Mouse (Mus musculus) stomach, postnatal 0 days (tissue): ENCODE data around the gene Hist1h2ba. TPM values are rescaled to one million over a fixed set of nuclear protein-coding genes. Genes with fewer than 3 reads are reported as not detected.
A peak's percentile ranks its signal among the peaks of the same experiment; 100 is the strongest.

ENCODE experiments used
- ATAC-seq: fragments of 200-750 bp; cut with Nextera tagmentation; 2 replicates; pipeline ENCODE4 v1.8.0; 2017; ENCODE audit not compliant: low FRiP score, low TSS enrichment
- DNase-seq: peaks from one replicate; pipeline ENCODE4 v3.0.0-alpha.2; 2016; ENCODE audit warnings: low spot score
- H3K27ac ChIP-seq: fragments of 300-500 bp; sonication (generic); replicated peaks from 2 replicates; pipeline ENCODE4 v1.5.1; 2014; ENCODE audit warnings: mild to moderate bottlenecking, control low read depth
- H3K27me3 ChIP-seq: fragments of 300-500 bp; sonication (generic); 2 replicates; pipeline ENCODE4 v1.6.1; 2014; ENCODE audit warnings: low read length; ENCODE audit not compliant: control insufficient read depth, insufficient read depth
- H3K36me3 ChIP-seq: fragments of 300-500 bp; sonication (generic); 2 replicates; pipeline ENCODE4 v1.6.1; 2014; ENCODE audit warnings: low read length, mixed read lengths; ENCODE audit not compliant: control insufficient read depth, insufficient read depth
- H3K4me1 ChIP-seq: fragments of 300-500 bp; sonication (generic); replicated peaks from 2 replicates; pipeline ENCODE4 v1.6.1; 2014; ENCODE audit warnings: antibody characterized with exemption; ENCODE audit not compliant: control insufficient read depth, insufficient read depth
- H3K4me2 ChIP-seq: fragments of 300-500 bp; sonication (generic); replicated peaks from 2 replicates; pipeline ENCODE4 v1.6.1; 2014; ENCODE audit warnings: low read depth, mild to moderate bottlenecking, control low read depth, moderate library complexity
- H3K4me3 ChIP-seq: fragments of 300-500 bp; sonication (generic); 2 replicates; pipeline ENCODE4 v1.5.1; 2014; ENCODE audit warnings: low read depth, low read length, control low read depth
- H3K9ac ChIP-seq: fragments of 300-500 bp; sonication (generic); 2 replicates; pipeline ENCODE4 v1.6.1; 2014; ENCODE audit warnings: mild to moderate bottlenecking, low read length, control low read depth, mixed read lengths
- H3K9me3 ChIP-seq: fragments of 300-500 bp; sonication (generic); 2 replicates; pipeline ENCODE4 v1.6.1; 2016; ENCODE audit warnings: low read length; ENCODE audit not compliant: control insufficient read depth
- CTCF ChIP-seq: IDR thresholded peaks from 2 replicates; pipeline ENCODE4 v1.5.1; 2016; ENCODE audit warnings: antibody characterized with exemption, low read depth, mild to moderate bottlenecking, moderate library complexity
- EP300 ChIP-seq: optimal IDR thresholded peaks from 2 replicates; pipeline ENCODE3; 2016; ENCODE audit warnings: antibody characterized with exemption
- WGBS: fragments of 180-500 bp; shearing (Covaris S2); extraction: QIAGEN DNeasy Blood & Tissue Kit; methylation state at CpG from one replicate; pipeline ENCODE4 v1.1.7; 2014; 5-methylcytosine and 5-hydroxymethylcytosine counted together
- polyA plus RNA-seq: library from polyadenylated mRNA; unstranded; fragments of >200 nt; fragmentation: Nextera tagmentation; extraction: Ambion mirVana; gene quantifications from 2 replicates; pipeline ENCODE4 v1.2.1, GENCODE M21; 2015

Gene Hist1h2ba
- polyA plus RNA-seq, 1 experiment from 2014 or later: not detected

DNA sequence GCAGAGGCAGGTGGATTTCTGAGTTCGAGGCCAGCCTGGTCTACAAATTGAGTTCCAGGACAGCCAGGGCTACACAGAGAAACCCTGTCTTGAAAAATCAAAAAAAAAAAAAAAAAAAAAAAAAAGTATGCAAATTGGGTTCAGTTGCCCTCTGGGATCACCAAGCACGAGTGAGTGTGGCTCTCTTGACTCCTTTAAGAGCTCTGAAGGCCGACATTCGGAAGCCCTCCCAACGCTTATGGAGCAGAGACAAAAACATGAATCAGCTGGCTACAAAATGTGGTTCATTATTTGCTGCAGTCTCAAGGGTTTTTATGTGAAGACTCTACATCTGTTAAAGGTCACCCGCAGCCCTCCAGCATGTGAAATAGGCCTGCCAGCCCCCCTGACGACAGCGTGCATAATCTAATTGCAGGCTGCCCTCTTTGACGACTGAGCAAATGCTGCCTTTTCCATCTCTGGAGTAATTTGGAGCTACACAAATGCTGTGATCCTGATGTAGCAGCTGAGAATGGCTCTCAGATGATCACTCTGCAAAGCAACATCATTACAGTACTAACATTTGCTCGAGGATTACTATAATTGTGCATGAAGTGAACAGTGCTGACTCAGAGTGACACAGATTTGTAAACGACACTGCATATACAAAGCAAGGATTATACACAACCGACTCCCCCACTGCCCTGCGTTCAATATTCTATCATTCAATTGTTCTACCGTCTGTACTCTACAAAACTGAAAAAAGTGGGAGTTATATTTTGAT lies 15.7 kb upstream of the Hist1h2ba start:
- H3K4me3 ChIP-seq: no peak overlapping the region
- no peak overlapping the region for H3K4me2 ChIP-seq
- no peaks in the 10 kb centered on the region for H3K27me3 ChIP-seq
- DNase-seq (no peak), ATAC-seq (no peak)
- H3K36me3 ChIP-seq: no peaks in the 10 kb centered on the region
- H3K27ac ChIP-seq: no peak overlapping the region
- no peaks in the 10 kb centered on the region for H3K9me3 ChIP-seq
- no peaks in the 10 kb centered on the region for H3K4me1 ChIP-seq
- H3K9ac ChIP-seq: no peak overlapping the region
- 55% methylated on average over 14 of the region's 14 CpGs for WGBS
- TF ChIP-seq CTCF (no peak), EP300 (no peak)

DNA sequence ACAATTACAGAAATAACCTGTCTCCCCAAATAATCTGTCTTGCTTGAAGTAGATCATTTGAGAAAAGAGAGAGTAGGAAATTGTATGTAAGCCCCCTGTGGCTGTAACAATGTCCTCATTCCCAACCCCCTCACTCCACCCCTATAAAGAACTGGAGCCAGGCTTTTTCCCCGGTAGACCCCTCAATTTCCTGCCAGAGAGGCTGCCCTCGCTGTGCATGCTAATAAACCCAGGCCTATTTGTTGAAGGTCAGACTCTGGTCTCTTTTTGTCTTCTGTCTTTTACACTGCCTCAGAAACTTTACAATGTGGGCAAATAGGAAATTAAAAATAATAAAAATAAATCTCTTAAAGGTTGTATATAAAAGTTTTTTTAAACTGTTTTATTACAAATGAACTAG lies 12.3 kb upstream of the Hist1h2ba start:
- no peak for ATAC-seq
- Histone ChIP-seq H3K4me2 (no peak overlapping the region), H3K9ac (no peak overlapping the region), H3K27me3 (no peaks in the 10 kb centered on the region), H3K9me3 (no peaks in the 10 kb centered on the region), H3K4me3 (no peak overlapping the region), H3K36me3 (no peaks in the 10 kb centered on the region), H3K27ac (no peak overlapping the region), H3K4me1 (no peaks in the 10 kb centered on the region)
- no peak for TF ChIP-seq EP300
- no peak for TF ChIP-seq CTCF
- DNase-seq: no peak
- WGBS: 47% methylated on average over 2 of the region's 2 CpGs

DNA sequence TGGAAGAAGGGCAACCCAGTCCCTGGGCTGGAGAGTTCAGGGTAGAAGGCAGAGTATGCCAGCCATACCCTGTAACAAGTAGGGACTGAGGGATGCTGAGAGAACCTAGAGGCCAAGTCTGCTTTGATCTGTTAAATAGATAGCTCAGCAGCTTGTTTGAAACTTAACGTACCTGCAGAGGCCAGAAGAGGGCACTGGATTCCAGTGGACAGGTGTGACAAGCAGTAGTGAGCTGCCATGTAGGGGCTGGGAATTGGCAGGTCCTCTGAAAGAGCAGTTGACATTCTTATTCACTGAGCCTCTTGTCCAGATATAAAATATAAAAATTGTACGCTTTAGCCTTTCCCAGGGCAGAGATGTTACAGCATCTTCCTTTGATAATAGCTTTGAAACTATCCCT lies 8.9 kb upstream of the Hist1h2ba start:
- H3K9me3 ChIP-seq: no peaks in the 10 kb centered on the region
- no peak overlapping the region for H3K4me2 ChIP-seq
- TF ChIP-seq CTCF: peak; percentile 53
- TF ChIP-seq EP300: no peak
- H3K36me3 ChIP-seq: no peaks in the 10 kb centered on the region
- 49% methylated on average over 2 of the region's 2 CpGs for WGBS
- no peaks in the 10 kb centered on the region for H3K4me1 ChIP-seq
- DNase-seq: no peak
- H3K4me3 ChIP-seq: no peak overlapping the region
- H3K27ac ChIP-seq: no peak overlapping the region
- H3K27me3 ChIP-seq: no peaks in the 10 kb centered on the region
- no peak overlapping the region for H3K9ac ChIP-seq
- ATAC-seq: no peak

DNA sequence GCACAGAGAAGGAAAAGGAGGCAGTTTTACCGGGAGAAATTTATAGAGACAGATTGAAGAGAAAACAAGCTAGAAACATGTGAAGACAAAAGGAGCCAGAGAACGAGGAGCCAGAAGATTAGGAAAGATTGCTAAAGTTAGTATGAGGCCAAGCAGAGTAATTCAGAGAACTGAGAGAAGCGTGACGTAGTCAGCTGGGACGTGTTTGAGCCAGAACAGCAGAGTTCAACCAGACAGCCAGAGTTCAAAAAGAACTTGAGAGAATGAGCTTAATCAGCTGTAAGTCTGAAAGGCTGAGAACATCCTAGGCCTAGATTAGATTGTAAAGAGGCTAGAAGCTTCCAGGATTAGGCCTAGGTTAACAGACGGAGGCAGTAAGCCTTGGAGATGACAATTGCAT lies 6.3 kb upstream of the Hist1h2ba start:
- Histone ChIP-seq H3K9ac (no peak overlapping the region), H3K27me3 (no peaks in the 10 kb centered on the region), H3K36me3 (no peaks in the 10 kb centered on the region), H3K27ac (0 out of 2 replicates have a peak overlapping the region, but pooled peaks have one; percentile 35), H3K4me1 (no peaks in the 10 kb centered on the region), H3K4me2 (no peak overlapping the region), H3K9me3 (no peaks in the 10 kb centered on the region), H3K4me3 (no peak overlapping the region)
- ATAC-seq: no peak
- TF ChIP-seq EP300: no peak
- 43% methylated on average over 6 of the region's 6 CpGs for WGBS
- no peak for DNase-seq

DNA sequence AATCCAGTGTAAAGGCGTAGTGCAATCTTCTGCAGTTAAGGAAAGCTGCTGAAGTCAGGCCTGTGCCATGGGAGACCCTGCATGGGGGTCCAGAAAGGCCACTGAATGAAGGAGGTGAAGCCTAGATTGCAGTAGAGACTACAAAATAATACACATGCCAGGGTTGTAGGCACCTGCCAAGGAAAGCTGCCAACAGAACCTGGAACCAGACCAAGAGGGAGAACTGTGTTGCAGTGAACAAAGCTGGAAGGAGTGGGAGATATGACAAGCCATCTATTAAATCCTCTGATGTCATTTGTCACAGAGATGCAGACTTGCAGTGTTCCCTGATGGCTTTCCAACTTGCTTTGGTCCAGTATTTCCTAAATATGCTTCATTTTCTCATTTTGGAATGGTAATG lies 4.7 kb upstream of the Hist1h2ba start:
- H3K27me3 ChIP-seq: no peaks in the 10 kb centered on the region
- H3K27ac ChIP-seq: no peak overlapping the region
- no peaks in the 10 kb centered on the region for H3K4me1 ChIP-seq
- no peak for DNase-seq
- TF ChIP-seq EP300 (no peak), CTCF (no peak)
- no peaks in the 10 kb centered on the region for H3K9me3 ChIP-seq
- H3K4me3 ChIP-seq: no peak overlapping the region
- no peak overlapping the region for H3K9ac ChIP-seq
- no peak overlapping the region for H3K4me2 ChIP-seq
- no peak for ATAC-seq
- 94% methylated on average over 1 of the region's 1 CpGs for WGBS
- H3K36me3 ChIP-seq: no peaks in the 10 kb centered on the region

DNA sequence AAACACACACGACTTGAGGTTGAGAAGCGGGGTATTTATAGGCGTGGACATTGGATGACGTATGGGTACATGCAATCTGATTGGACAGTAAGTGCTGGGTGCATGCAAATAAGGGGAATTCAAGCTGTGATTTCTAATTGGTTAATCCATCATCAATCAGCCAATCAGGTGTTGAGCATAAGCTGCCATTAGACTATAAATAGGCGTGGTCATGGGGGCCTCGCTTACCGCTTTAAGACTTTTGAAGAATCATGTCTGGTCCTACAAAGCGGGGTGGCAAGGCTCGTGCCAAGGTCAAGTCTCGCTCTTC lies 210 bp upstream of the Hist1h2ba start, which contains the start of gene Hist1h2aa:
Hist1h2aa (plus strand) TSS at position 252 of the 310 bp plus-strand sequence.
- H3K27me3 ChIP-seq: no peaks in the 10 kb centered on the region
- WGBS: 91% methylated on average over 10 of the region's 10 CpGs

More for the DNA sequence above, 210 bp upstream of the Hist1h2ba start, which contains the start of gene Hist1h2aa:
- ATAC-seq (no peak), DNase-seq (no peak)
- TF ChIP-seq EP300 (no peak), CTCF (no peak)
- Histone ChIP-seq H3K9me3 (no peaks in the 10 kb centered on the region), H3K27ac (no peak within 1 kb of the TSS), H3K36me3 (no peaks in the 10 kb centered on the region), H3K4me3 (no peak within 1 kb of the TSS), H3K4me1 (no peaks in the 10 kb centered on the region), H3K9ac (no peak within 1 kb of the TSS), H3K4me2 (no peak within 1 kb of the TSS)
